Mouse (Mus musculus) G1E (cell line): Measurements from ENCODE around the gene Zcchc17. TPM values are rescaled to one million over a fixed set of nuclear protein-coding genes. Genes with fewer than 3 reads are reported as not detected.
A peak's percentile ranks its signal among the peaks of the same experiment; 100 is the strongest.

Source experiments
- ATAC-seq: 2 replicates; pipeline ENCODE4 v1.8.0; 2016; ENCODE audit warnings: mild to moderate bottlenecking; ENCODE audit not compliant: insufficient number of reproducible peaks, poor library complexity, low FRiP score, severe bottlenecking; ENCODE audit errors: extremely low read depth
- DNase-seq: peaks from one replicate; pipeline ENCODE4 v3.0.0; 2012; ENCODE audit warnings: low spot score
- H3K27me3 ChIP-seq: 2 replicates; pipeline ENCODE4 v1.6.1; 2012; ENCODE audit warnings: mild to moderate bottlenecking, low read length, inconsistent platforms; ENCODE audit not compliant: insufficient read depth
- H3K36me3 ChIP-seq: replicated peaks from 2 replicates; pipeline ENCODE3; 2012; ENCODE audit warnings: mild to moderate bottlenecking, inconsistent platforms
- H3K4me1 ChIP-seq: 2 replicates; pipeline ENCODE4 v1.6.1; 2012; ENCODE audit warnings: low read depth, low read length, inconsistent platforms, mixed read lengths; ENCODE audit not compliant: insufficient read depth
- H3K4me3 ChIP-seq: 2 replicates; pipeline ENCODE4 v1.5.1; 2012; ENCODE audit warnings: low read depth, mild to moderate bottlenecking, inconsistent platforms, low read length, moderate library complexity, mixed read lengths
- H3K9me3 ChIP-seq: replicated peaks from 2 replicates; pipeline ENCODE4 v1.6.1; 2012; ENCODE audit warnings: inconsistent platforms
- CTCF ChIP-seq: IDR thresholded peaks from 2 replicates; pipeline ENCODE4 v1.5.1; 2012; ENCODE audit warnings: low read depth, low read length, inconsistent platforms, mixed read lengths
- GATA1 ChIP-seq: IDR thresholded peaks from 2 replicates; pipeline ENCODE4 v1.6.1; 2012; ENCODE audit warnings: borderline replicate concordance, low read length, inconsistent platforms, mixed read lengths
- GATA2 ChIP-seq: IDR thresholded peaks from 2 replicates; pipeline ENCODE4 v1.6.1; 2012; ENCODE audit warnings: low read depth, low read length, inconsistent platforms, borderline replicate concordance
- POLR2AphosphoS5 ChIP-seq: IDR thresholded peaks from 2 replicates; pipeline ENCODE4 v1.6.1; 2012; ENCODE audit warnings: low read depth, low read length, inconsistent platforms; ENCODE audit not compliant: insufficient replicate concordance
- TAL1 ChIP-seq: conservative IDR thresholded peaks from 2 replicates; pipeline ENCODE4 v1.6.1; 2012; ENCODE audit warnings: low read depth, low read length, inconsistent platforms, mixed read lengths
- polyA plus RNA-seq: library from polyadenylated mRNA; stranded (reverse); fragments of >175 nt; gene quantifications from 2 replicates; pipeline ENCODE4 v1.2.3, GENCODE M21; 2012
- total RNA-seq, 2 experiments: library from RNA; stranded (forward) in 1 of 2; stranded (reverse) in 1 of 2; fragments of 200-1000 nt in 1 of 2; fragments of >200 nt in 1 of 2; fragmentation: Nextera tagmentation in 1 of 2; gene quantifications; 2 replicates each; pipeline ENCODE4 v1.2.3; 2014 to 2017

The Zcchc17 gene
- total RNA-seq (2014; fragmentation: Nextera tagmentation) (16.7 and 25.6 TPM in 2 replicates), total RNA-seq (2017) (52.6 and 69.1 TPM in 2 replicates), polyA plus RNA-seq (13.6 and 33.9 TPM in 2 replicates)

GRCm38 (mm10) chr4:130359486-130360237 is at the start of gene Zcchc17, which contains the start of gene Snrnp40:
Gene Zcchc17 (minus strand): TSS chr4:130359943.
Gene Snrnp40 (plus strand): TSS chr4:130360132.
- Histone ChIP-seq H3K4me1 (peaks cover 35% of the 10 kb centered on the region), H3K27me3 (no peaks in the 10 kb centered on the region), H3K36me3 (peaks cover 61% of the 10 kb centered on the region), H3K9me3 (no peaks in the 10 kb centered on the region), H3K4me3 (peak within 1 kb of the TSS; percentile 96)
- peak; percentile 95 for DNase-seq
- no peak for TF ChIP-seq CTCF
- TF ChIP-seq TAL1 = no peak
- TF ChIP-seq GATA1 = no peak
- TF ChIP-seq GATA2 = no peak
- TF ChIP-seq POLR2AphosphoS5 = no peak
- ATAC-seq = peak; percentile 98

- TF ChIP-seq TAL1 (no peak), POLR2AphosphoS5 (no peak), GATA2 (no peak), GATA1 (no peak), CTCF (no peak)
- Histone ChIP-seq H3K9me3 (no peaks in the 10 kb centered on the region), H3K36me3 (peaks cover 57% of the 10 kb centered on the region), H3K27me3 (no peaks in the 10 kb centered on the region), H3K4me1 (no peaks in the 10 kb centered on the region), H3K4me3 (no peak overlapping the region)
- DNase-seq (no peak), ATAC-seq (no peak)
Observed at GRCm38 (mm10) chr4:130391265-130391664, 31.5 kb upstream of the Zcchc17 start.

GRCm38 (mm10) chr4:130389927-130390326 is 30.2 kb upstream of the Zcchc17 start:
- H3K4me1 ChIP-seq = no peaks in the 10 kb centered on the region
- H3K27me3 ChIP-seq = no peaks in the 10 kb centered on the region
- no peak for TF ChIP-seq TAL1
- no peak for TF ChIP-seq GATA2
- TF ChIP-seq CTCF = no peak
- TF ChIP-seq GATA1 = no peak
- TF ChIP-seq POLR2AphosphoS5 = no peak
- DNase-seq = no peak
- no peaks in the 10 kb centered on the region for H3K9me3 ChIP-seq
- ATAC-seq = no peak
- no peak overlapping the region for H3K4me3 ChIP-seq
- peaks cover 69% of the 10 kb centered on the region for H3K36me3 ChIP-seq

- Histone ChIP-seq H3K27me3 (no peaks in the 10 kb centered on the region), H3K9me3 (no peaks in the 10 kb centered on the region), H3K4me1 (no peaks in the 10 kb centered on the region), H3K36me3 (peaks cover 73% of the 10 kb centered on the region), H3K4me3 (no peak overlapping the region)
- DNase-seq (no peak), ATAC-seq (no peak)
- no peak for TF ChIP-seq TAL1
- no peak for TF ChIP-seq GATA2
- TF ChIP-seq CTCF = no peak
- no peak for TF ChIP-seq POLR2AphosphoS5
- no peak for TF ChIP-seq GATA1
Observed at GRCm38 (mm10) chr4:130389496-130389895, 29.8 kb upstream of the Zcchc17 start.

- H3K9me3 ChIP-seq = no peaks in the 10 kb centered on the region
Observed at GRCm38 (mm10) chr4:130387256-130387655, 27.5 kb upstream of the Zcchc17 start.

GRCm38 (mm10) chr4:130380418-130380817 is 20.7 kb upstream of the Zcchc17 start:
- no peak overlapping the region for H3K4me3 ChIP-seq
- peaks cover 96% of the 10 kb centered on the region for H3K36me3 ChIP-seq
- DNase-seq = no peak
- H3K9me3 ChIP-seq = peaks cover 4% of the 10 kb centered on the region; the same call in 1 of the 2 replicates
- TF ChIP-seq CTCF = no peak
- TF ChIP-seq GATA2 = no peak
- no peak for TF ChIP-seq TAL1
- TF ChIP-seq GATA1 = no peak
- TF ChIP-seq POLR2AphosphoS5 = no peak
- no peak for ATAC-seq
- no peaks in the 10 kb centered on the region for H3K27me3 ChIP-seq
- H3K4me1 ChIP-seq = peaks cover 8% of the 10 kb centered on the region; the same call in 1 of the 2 replicates

More at GRCm38 (mm10) chr4:130387256-130387655, 27.5 kb upstream of the Zcchc17 start:
- no peak for ATAC-seq
- H3K4me1 ChIP-seq = no peaks in the 10 kb centered on the region
- H3K4me3 ChIP-seq = no peak overlapping the region
- peaks cover 95% of the 10 kb centered on the region for H3K36me3 ChIP-seq
- TF ChIP-seq CTCF = no peak
- TF ChIP-seq TAL1 = no peak
- TF ChIP-seq POLR2AphosphoS5 = no peak
- TF ChIP-seq GATA1 = no peak
- no peak for TF ChIP-seq GATA2
- H3K27me3 ChIP-seq = no peaks in the 10 kb centered on the region
- DNase-seq = no peak
